Mouse (Mus musculus) lung, postnatal 4 days (tissue): Measurements from ENCODE around the gene Entpd7.

ENCODE experiments used
- DNase-seq, 2 experiments: peaks; one replicate each; pipeline ENCODE4 v3.0.0; 2021

Gene Entpd7

GRCm38 (mm10) chr19:43724821-43725220 is 35.3 kb downstream of the Entpd7 start:
- DNase-seq: no peak

DNA sequence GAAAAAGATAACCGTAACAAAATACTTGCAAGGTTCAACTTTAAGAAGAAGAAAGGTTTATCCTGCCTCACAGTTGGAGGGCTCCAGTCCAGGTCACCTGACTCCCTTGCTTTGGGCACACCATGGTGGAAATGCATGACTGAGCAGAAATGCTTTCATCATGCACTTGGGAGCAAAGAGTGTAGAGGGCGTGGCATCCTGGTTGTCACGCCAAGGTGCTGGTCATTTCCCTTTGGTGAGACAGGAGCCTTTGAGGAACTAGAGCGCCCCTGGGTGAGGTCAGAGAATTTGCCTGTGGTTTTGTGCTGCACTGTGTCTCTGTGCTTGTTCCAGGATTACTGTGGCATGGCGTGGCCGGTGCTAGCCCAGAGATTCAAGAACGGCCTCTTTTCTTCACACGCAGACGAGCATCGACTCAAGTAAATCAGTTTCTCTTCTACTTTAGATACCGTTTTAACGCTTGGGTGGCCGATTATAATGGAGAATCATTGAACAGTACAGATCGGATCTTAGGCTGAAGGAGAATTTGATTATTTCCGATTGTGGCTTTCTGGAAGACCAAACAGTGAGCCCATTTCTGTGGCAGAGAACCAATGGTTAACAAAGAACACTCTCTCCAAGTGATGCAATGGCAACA is 37.2 kb downstream of the Entpd7 start:
- DNase-seq: no peak

DNA sequence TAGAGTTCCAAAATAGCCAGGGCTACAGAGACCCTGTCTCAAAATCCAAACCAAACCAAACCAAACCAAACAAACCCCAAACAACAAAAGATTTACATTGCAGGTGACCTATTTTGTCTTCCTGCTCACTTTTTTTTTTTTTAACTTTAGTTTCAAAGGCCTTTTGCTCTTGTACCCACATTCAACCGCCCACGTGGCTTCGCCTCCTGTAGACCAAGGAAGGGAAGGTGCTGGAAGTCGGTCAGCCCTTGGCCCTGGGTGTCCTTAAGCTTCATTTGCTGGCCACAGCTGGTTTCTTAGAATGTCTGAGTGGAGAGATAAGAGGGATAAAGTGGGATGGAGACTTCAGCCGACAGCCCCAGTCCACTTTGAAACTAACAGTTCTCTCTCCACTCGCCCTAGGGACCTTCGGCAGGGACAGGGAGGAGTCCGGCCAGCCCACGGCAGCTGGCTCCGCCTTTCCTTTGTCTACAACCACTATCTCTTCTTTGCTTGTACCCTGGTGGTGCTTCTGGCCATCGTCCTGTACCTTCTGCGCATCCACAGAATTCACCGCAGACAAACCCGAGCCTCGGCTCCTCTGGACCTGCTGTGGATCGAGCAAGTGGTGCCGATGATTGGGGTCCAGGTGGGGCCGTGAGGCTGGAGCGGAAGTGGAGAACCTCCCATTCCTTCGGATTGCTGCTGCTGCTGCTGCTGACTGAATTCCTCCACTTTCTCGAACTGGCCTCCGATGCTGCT is 40.0 kb downstream of the Entpd7 start:
- DNase-seq: no peak

DNA sequence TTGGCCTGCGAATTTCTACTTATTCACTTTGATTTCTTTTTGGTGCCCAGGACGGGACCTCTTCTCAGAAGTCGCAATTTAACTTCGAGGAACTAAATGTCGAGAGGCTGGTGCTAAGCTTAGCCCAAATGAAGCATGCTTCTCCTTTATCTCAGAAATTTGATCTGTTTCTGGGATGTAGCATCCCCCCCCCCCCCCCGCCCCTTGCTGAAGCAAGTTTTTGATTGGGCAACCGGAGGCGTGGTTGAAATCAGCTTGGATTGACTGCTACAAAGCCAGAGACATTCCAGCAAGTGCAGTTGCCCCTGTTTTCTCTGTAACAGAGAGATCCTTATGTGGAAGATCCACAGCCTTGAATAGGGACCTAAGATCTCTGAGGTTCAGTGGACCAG is 40.6 kb downstream of the Entpd7 start:
- no peak for DNase-seq

DNA sequence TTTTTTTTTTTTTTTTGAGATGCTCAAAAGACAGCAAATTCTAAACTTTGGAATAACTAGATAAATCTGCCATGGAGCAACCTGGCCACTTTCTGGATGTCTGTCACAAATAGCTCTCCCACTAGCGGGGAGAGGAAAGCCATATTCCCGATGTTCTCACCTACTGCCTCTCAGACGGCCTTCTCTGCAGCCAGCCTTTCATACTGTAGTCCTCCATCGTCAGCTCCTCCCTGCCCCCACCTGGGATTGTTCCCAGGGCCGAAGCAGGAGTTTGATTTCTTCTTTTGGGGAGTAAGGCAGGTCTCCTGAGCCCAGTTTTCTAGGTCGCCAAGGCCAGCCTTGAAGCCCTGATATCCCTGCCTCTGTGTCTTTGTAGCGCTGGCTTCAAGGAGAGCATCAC is 41.7 kb downstream of the Entpd7 start:
- no peak for DNase-seq

DNA sequence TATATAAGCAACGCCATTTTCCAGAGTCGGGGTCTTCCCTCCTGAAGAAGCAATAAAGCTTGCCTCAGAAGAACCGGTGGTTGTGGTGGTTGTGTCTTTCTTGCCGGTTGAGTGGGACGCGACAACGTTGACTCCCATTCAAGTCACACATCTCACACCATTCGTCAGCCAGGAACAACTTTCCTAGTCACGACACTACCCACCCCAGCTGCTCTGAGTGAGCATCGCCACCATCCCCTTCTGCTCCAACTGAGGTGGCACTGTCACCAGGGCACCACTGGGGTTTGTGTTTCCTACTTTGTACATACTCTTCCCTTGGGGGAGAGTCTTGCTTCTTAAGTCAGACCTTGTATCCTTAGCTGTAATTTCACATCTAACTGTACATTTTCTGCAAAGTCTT is 48.9 kb downstream of the Entpd7 start:
- DNase-seq: no peak

DNA sequence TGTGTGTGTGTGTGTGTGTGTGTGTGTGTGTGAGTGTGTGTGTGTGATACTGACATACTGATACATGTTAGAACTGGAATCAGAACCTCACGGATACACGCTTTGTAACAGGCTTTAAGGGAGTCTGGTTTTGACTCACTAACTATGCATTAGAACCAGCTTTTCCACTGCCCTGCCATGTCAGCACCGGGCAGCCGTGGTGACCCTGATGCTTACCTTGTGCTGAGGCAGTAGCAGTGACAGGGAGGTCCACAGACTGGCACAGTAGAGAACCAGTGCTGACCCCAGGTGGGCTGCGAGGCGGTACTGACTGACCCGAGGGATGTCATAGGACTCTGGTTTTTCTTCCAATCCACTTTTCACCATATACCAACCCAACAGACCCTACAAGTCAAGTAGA is 53.9 kb downstream of the Entpd7 start:
- no peak for DNase-seq

DNA sequence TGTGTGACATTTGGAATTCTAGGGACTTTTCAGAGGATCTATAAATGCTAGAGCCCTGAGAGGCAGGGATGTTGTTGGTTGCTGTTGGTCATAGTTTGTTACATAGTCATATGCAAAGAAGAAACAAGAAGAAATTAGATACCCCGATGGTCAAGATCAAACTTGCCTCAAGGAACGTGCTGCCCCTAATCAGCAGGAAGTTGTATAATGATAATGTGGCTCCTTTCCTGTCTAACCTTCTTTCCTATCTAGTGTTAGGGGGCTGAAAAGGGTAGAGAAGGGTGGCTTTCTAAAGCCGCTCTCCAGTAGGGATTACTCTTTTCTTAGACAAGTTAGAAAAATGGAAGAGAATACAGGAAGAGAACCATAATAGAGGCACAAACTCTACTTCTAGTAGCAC is 56.3 kb downstream of the Entpd7 start:
- DNase-seq: no peak

DNA sequence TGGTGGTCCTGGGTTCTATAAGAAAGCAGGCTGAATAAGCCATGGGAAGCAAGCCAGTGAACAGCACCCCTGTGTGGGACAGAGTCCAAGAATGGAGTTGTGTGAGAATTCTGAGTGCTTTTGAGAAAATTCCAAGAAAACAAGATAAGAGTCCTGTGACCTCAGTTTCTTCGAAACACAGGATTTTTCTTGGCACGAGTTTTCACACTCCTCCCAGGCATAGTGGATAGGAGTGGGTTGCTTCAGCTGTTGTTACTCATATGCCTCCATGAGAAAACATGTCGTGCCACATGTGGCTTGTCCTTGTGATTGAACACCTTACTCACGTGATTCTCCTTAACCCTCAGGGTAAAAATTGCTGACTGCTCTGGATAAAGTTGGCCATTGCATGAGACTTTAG is 58.4 kb downstream of the Entpd7 start:
- DNase-seq: no peak

- no peak for DNase-seq
These were observed 60.5 kb downstream of the Entpd7 start for GRCm38 (mm10) chr19:43750008-43750407.

DNA sequence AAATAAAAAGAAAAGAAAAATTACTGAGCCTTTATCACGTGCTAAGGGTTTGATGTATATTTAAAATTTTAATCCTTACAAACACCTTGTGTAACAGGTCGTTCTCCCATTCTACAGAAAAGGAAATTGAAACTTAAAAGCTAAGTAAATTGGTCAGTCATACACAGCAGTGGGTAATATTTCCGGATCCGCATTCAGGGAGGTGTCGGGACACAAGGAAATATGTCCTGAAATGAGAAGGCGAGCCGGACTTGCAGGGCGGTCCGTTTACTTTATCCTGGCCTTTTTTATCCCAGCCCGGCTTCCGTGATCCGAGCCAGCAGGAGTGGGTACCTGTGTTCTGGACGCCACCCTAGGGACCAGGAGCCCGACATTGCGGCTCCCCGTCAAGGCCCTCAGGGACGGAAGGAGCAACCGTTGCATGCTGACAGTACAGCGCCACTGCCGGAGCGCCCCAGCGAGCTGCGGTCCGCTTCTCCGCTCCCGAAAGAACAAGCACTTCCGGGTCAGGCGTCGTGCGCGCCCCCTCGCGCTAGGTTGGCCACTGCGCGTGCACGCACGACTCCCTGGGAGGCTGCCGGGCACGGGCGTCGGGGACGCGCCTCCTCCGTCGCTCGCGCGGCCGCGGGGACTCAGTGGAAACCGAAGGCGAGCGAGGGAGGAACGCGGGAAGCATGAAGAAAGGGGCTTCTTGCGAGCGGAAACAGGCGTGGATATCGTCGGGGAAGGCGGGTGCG is 63.2 kb downstream of the Entpd7 start, which contains the start of the genes Cutc and Cox15:
Cutc (plus strand) TSS at position 508 of the 737 bp plus-strand sequence.
Cox15 (minus strand) TSS at position 512 of the 737 bp plus-strand sequence.
- peak; percentile 98 for DNase-seq

- peak; percentile 93 for DNase-seq
These were observed 63.9 kb downstream of the Entpd7 start for GRCm38 (mm10) chr19:43753226-43753835.

- DNase-seq: no peak
These were observed 64.8 kb downstream of the Entpd7 start for GRCm38 (mm10) chr19:43754237-43754636.

- DNase-seq: no peak
These were observed 65.4 kb downstream of the Entpd7 start for GRCm38 (mm10) chr19:43754872-43755271.

GRCm38 (mm10) chr19:43760504-43760903 is 71.0 kb downstream of the Entpd7 start:
- DNase-seq: peak; percentile 43 to 77

GRCm38 (mm10) chr19:43761543-43762256 is 72.2 kb downstream of the Entpd7 start:
- DNase-seq: no peak

GRCm38 (mm10) chr19:43762410-43762809 is 72.9 kb downstream of the Entpd7 start:
- DNase-seq: no peak

GRCm38 (mm10) chr19:43766451-43766850 is 77.0 kb downstream of the Entpd7 start:
- DNase-seq: no peak

DNA sequence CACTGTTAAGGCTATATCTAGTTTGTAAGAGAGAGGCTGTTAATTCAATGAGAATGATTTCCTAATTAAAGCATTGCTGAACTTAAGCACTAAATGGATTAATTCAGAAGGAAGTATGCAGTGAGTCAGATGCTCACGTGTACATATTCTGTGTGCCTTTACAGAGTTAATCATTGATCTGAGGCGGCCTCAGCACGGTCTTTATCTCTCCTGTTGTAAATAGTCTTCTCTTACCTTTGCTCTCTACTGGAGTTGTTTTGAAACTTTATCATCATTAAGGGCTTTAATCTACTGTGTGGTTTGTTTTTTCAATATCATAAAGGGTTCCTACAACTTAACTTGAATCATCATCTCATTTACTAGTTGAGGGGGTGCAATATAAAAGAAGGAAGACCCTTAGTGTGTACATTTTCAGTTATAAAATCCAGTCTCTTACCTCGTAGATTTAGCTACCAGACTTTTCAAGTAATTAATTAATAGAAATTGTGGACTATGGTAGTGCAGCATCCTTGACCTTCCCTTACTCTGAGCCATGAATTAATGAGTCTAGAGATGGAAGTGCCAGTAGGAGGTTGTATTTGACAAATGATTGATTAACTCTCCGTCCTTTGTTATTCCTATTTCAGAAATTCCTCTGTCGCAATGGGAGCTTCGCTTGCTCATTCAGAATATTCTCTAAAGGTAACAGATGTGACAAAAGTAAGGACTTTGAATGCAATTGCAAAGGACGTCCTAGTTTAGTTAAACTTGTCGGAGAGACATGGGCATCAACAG is 78.3 kb downstream of the Entpd7 start:
- no peak for DNase-seq

DNA sequence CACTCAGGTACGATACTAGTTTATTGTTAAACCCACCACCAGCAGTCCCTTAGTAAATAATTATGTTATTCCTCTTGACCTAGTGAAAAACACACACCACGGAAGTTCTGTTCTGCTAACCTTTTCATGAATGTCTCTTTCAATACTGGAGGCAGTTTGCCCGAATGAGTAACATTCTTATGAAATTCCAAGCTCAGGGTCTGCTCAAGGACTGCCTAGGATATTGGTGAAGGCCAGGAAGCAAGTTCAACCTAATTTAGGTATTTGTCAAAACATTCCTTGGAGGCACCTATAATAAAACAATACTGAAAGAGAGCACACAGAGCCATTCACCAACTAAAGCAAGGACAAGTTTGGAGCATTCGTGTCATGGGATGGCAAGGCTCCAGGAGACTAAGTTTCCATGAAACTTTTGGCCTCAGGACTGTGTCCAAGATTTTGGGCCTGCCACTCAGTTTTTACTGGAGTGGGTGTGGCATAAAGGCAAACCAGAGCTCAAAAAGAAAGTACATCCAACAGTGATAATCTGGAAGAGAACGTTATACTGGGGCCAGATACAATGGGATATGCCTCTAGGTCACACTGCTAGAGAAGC is 80.0 kb downstream of the Entpd7 start:
- DNase-seq: no peak

DNA sequence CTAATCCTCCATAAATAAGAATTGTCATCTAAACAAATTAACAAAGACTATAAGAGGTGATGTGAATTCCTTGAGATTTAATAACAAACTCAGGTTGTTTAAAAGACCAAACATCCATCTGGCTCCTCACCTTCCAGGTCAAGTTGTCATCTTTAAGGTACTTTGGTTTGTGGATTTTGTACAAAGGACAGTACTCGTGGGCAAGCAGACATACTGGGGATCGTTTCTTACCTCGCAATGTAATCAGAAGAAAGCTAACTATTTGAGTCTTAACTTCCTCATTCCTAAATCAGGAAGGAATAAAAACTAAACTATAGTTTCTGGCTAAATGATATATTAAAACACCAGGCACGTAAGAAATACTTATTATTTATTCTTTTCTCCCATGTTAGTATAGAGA is 81.1 kb downstream of the Entpd7 start:
- no peak for DNase-seq
